Mouse (Mus musculus) left cerebral cortex, postnatal 25 days (tissue): ENCODE measurements around the gene Zfp493. TPM values are rescaled to one million over a fixed set of nuclear protein-coding genes. Genes with fewer than 3 reads are reported as not detected.
"Not testable (repeated sequence)": the region's sequence is repeated elsewhere in the genome, so short reads cannot be mapped to it uniquely, and the experiment has no call there.

Experiments used
- DNase-seq, 2 experiments: peaks; one replicate each; pipeline ENCODE4 v3.0.0; 2022; ENCODE audit warnings: low spot score in 2 of 2, mixed read lengths in 1 of 2
- intact Hi-C: fragments of 180-260 bp; cut with DNase I; formaldehyde crosslinking; loops from one replicate; pipeline ENCODE4 v1.15.1; 2025
- total RNA-seq, 2 experiments: library from RNA; stranded (reverse); gene quantifications; 2 replicates each; pipeline ENCODE4 v1.2.3; 2021

Gene Zfp493
- 1 to 10 TPM; 4.1 to 4.4 TPM for total RNA-seq

- peak; percentile 76 to 88 for DNase-seq
- intact Hi-C loops: loop anchor here (5.0 kb wide), 1 partner anchor 33 kb away; the partner anchor contains the start of gene Zfp273
These were observed at the start of gene Zfp493 for GRCm38 (mm10) chr13:67779265-67780221. TSS of gene Zfp493 (plus strand) at chr13:67779693.

DNA sequence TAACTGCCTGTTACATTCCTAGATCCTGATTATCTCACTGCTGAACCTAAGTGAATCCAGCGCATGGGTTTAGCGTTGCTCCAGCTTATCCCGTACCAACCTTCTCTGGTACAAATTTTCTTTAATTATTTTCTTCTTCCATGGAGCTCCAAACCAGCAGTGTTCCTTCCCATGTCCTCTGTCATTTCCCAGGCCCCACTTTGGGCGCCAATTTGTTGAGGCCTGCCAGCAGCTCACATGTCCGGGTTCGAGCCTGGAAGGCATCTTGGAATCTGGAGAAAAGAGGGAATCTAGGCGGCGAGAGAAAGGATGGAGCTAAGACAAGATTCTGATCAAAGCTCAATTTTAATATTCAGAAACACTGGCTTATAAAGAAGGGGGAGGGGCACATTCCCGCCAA, 45.1 kb upstream of the Zfp493 start:
- intact Hi-C loops, DNase-seq: not testable (repeated sequence)

DNA sequence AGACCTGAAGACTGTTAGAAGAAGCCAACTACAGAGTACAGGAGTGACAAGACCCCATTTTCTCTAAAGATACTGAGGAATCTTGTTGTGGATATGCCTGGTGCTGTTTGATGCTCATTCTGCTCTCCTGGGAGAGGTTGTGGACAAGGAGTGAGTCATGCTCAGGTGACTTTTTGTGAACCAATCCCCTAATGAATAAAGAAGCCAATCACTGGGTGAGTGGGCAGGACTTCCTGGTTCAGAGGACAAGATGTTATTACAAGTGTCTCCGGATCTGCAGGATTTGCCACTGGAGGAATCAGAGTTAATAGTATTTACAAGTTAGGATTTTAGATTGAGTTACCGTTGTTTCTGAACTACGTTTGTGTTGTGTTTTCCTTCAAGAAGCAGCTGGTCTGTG, 36.6 kb upstream of the Zfp493 start:
- DNase-seq: no peak
- intact Hi-C loops: no loop called here

DNA sequence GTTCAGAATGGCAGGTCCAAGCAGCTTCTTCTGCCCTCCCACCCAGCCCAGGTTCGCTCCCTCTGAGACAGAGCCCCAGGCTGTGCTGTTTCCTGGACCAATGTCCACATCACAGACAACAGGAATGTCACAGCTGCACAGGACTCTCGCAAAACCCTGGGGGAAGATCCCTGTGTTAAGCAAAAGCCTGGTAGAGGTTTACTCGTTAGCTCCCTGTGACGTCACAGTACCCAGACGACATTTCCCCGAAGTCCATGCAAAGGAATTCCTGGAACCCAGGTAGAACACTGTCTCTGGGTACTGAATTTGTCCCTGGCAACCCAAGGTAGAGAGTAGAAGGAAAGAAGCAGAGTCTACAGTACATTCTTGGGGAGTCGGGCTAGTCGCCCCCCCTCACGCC, 35.6 kb upstream of the Zfp493 start:
- DNase-seq: no peak
- intact Hi-C loops: no loop called here

GRCm38 (mm10) chr13:67754333-67755306, 24.9 kb upstream of the Zfp493 start, which contains the start of gene Zfp85:
TSS of gene Zfp85 (minus strand) at chr13:67755228.
- DNase-seq: peak; percentile 51 to 70
- intact Hi-C loops: loop anchor here (1.0 to 2.0 kb wide), 2 partner anchors 30 to 58 kb away; partner anchors contain the start of gene Zfp273

DNA sequence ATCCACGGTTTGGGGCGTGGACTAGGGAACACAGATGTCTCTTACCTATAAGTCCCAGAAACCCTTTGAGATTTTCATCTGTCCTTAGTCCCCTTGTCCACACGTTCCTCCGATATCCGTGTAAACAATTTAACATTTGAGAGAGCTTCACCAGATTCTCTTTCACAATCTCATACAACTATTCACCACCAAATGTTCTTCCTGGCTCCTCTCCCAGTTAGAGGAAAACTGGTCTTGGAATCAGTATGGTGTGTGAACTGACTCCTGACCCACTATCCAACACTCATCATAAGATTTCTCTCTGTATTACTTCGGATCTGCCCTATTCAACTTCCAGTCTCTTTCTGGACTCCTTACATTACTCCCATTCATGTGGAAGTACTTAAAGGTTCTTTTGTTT, 23.7 kb upstream of the Zfp493 start:
- DNase-seq: no peak
- intact Hi-C loops: loop anchor here (2.0 kb wide), 1 partner anchor 57 kb away; the partner anchor contains the start of gene Zfp273

DNA sequence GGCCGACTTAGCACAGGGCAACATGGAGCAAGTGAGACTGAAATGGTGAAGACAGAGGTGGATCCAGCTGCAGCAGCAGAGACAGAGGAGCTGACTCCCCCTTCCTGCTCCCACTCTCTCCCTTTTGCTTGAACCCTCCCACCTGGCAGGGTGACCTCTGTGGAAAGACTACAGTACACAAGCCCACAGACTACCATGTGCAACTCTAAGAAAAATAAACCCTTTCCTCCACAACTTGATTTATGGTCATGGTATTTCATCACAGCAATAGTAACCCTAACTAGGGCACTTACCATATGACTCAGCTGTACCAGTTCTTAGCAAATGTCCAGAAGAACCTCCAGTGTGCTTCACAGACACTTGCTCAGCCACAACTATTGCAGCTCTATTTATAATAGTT, 19.5 kb upstream of the Zfp493 start:
- intact Hi-C loops: no loop called here
- DNase-seq: no peak

DNA sequence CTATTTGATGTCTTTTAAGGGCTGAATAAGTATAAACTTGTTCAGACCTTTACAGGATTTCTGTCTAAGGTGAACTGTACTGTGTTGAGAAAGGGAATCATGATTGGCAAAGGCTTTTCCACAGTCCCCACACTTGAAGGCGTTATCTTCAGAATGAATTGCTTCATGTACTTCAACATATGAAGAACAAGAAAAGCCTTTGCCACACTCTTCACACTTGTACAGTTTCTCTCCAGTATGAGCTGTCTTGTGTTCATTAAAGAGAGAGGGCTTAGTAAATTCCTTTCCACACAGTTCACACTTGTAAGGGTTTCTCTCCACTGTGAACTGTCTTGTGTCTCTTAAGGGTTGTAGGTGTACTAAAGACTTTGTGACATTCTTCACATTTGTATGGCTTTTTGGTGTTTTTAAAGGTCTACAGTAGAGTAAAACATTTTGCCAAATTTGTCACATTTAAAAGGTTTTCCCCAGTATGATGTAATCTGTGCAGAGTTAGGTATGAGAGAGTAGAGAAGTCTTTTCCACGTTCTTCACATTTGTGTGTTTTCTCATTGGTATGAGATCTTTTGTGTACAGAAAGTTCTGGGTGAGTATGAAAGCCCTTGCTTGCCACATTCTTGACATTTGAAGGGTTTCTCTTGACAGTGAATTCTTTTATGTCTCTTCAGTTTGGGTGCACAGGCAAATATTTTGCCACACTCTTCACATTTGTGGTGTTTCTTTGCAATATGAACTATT, 16.3 kb upstream of the Zfp493 start:
- no peak for DNase-seq
- intact Hi-C loops: no loop called here

DNA sequence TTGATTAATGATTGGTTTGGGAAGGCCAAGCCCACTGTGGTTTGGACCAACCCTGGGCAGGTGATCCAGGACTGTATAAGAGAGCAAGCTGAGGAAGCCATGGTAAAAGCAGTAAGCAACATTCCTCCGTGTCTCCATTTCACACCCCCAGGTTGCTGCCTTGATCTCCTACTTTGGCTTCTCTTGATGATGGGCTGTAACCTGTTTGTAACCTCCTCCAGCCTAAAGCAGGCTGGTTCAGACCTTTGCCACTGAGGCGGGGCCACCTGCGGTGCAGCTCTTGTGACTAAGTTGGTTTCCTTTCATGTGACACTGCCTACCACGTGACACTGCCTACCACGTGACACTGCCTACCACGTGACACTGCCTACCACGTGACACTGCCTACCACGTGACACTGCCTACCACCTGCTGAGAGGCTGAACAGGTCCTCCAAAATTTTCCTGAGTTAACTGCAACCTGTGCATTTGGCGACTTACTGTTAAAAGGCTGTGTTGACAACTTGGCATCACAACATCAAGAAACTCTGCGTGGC, 12.5 kb downstream of the Zfp493 start:
- intact Hi-C loops: no loop called here
- no peak for DNase-seq

- DNase-seq: no peak
- intact Hi-C loops: no loop called here
These were observed 19.1 kb downstream of the Zfp493 start for GRCm38 (mm10) chr13:67798618-67799017.

DNA sequence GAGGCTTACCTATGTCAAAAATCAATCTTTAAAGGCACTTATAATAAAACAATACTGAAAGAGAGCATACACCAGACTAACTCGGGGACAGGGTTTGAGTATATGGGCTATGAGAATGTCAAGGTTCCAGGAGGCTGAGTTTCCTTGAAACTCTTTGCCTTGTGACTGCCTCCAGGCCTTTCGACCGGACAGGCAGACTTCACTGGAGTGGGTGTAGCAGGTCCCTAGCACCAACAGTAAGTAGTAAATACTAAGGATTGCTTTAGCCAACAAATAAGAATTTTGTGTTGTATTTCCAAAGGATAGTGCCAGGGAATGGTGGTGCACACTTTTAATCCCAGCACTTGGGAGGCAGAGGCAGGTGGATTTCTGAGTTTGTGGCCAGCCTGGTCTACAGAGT, 19.7 kb downstream of the Zfp493 start:
- intact Hi-C loops, DNase-seq: not testable (repeated sequence)

GRCm38 (mm10) chr13:67811651-67812210, 32.2 kb downstream of the Zfp493 start:
- intact Hi-C loops: loop anchor here (2.0 to 10.0 kb wide), 3 partner anchors 34 to 87 kb away; partner anchors contain the start of genes Zfp493, Zfp65 and Zfp85
- DNase-seq: no peak

DNA sequence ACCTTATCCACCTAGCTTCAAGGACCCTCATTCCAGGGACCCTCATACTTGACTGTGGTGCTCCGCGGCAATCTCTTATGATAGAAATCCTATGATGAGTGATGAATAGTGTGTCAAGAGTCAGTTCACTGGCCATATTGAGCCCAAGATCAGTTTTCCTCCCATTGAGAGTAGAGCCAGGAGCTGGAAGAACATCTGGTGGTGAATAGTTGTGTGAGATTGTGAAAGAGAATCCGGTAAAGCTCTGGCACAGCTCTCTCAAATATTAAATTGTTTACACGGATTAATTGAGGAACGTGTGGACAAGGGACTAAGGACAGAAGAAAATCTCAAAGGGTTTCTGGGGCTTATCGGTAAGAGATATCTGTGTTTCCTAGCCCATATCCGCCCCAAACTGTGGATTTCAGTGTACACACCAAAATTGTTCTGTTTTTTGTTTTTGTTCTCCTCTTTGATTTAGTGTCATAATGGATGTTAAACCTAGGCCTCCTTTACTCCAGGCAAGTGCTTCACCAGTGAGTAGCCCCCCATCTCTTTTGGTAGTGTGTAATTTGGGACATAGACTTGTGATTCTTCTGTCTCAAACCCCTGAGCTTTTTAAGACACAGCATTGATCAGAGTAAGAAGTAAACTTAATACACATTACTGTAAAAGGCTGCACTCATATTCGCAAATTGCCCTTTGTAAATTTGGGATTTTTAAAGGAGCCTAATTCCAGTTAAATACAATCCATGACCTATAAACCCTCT, 33.6 kb downstream of the Zfp493 start:
- DNase-seq: no peak
- intact Hi-C loops: loop anchor here (2.0 to 10.0 kb wide), 3 partner anchors 36 to 88 kb away; partner anchors contain the start of genes Zfp493, Zfp65 and Zfp85

GRCm38 (mm10) chr13:67813710-67814660, 34.5 kb downstream of the Zfp493 start, which contains the start of gene Zfp273:
TSS of gene Zfp273 (plus strand) at chr13:67813740.
- intact Hi-C loops: loop anchor here (2.0 to 10.0 kb wide), 3 partner anchors 37 to 89 kb away; partner anchors contain the start of genes Zfp493, Zfp65 and Zfp85
- peak; percentile 76 to 91 for DNase-seq

GRCm38 (mm10) chr13:67818636-67819035, 39.1 kb downstream of the Zfp493 start:
- intact Hi-C loops: loop anchor here (10.0 kb wide), 1 partner anchor 94 kb away; the partner anchor contains the start of gene Zfp65
- DNase-seq: no peak

DNA sequence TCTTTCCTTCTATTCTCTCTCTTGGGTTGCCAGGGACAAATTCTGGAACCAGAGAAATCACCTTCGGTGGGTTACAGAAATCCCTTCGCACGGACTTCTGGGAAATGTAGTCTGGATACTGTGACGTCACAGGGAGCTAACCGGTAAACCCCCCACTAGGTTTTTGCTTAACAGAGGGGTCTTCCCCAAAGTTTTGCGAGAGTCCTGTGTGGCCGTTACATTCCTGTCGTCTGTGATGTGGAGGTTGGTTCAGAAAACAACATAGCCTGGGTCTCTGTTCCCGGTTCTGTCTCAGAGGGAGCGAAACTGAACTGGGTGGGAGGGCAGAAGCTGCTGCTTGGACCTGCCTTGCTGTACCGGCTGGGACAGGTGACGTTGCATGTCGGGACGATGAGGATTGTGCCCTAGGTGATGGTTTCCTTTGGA, 51.4 kb downstream of the Zfp493 start, which contains the start of gene Gm10037:
TSS of gene Gm10037 (plus strand) at position 196 of the 426 bp plus-strand sequence.
- DNase-seq: peak; percentile 79 to 87
- intact Hi-C loops: no loop called here
